Mouse (Mus musculus): ENCODE data around the gene D830030K20Rik. TPM values are rescaled to one million over a fixed set of nuclear protein-coding genes. Genes with fewer than 3 reads are reported as not detected.
A peak's percentile ranks its signal among the peaks of the same experiment; 100 is the strongest.
"Not testable (repeated sequence)": the region's sequence is repeated elsewhere in the genome, so short reads cannot be mapped to it uniquely, and the experiment has no call there.

D830030K20Rik gene
- total RNA-seq (2021) = 1 to 10 TPM in 1 of 2 experiments, under 1 TPM in 1; 0.33 to 1.5 TPM
- long read RNA-seq, experiment 1, partial matches to known transcripts = 0 of 1 reads
- long read RNA-seq, experiment 1, other reads (novel, unspliced or antisense) = 0 of 1 reads
- long read RNA-seq, experiment 2 = 0 reads

- not testable (repeated sequence) for DNase-seq
Measured at GRCm38 (mm10) chr14:3208272-3209152, at the start of gene D830030K20Rik. Gene D830030K20Rik (plus strand): TSS chr14:3208488.

GRCm38 (mm10) chr14:3187955-3188354 lies 20.3 kb upstream of the D830030K20Rik start, which contains the start of gene Gm5795:
Gene Gm5795 (plus strand): TSS chr14:3188255.
- not testable (repeated sequence) for DNase-seq

- DNase-seq = not testable (repeated sequence)
Measured at GRCm38 (mm10) chr14:3209367-3209766, 1.1 kb downstream of the D830030K20Rik start.

- peak; percentile 4 for DNase-seq
Measured at GRCm38 (mm10) chr14:3262531-3262930, 54.2 kb downstream of the D830030K20Rik start.

Other genes starting within 250 kb of the D830030K20Rik start
- not detected for gene Gm2888, start 178.5 kb upstream of the D830030K20Rik start, total RNA-seq (2021)
- gene Gm2897, start 159.2 kb upstream of the D830030K20Rik start, total RNA-seq (2021) = not detected
- not detected for gene Gm10340, start 74.5 kb upstream of the D830030K20Rik start, total RNA-seq (2021)
- gene Gm5795, start 20.2 kb upstream of the D830030K20Rik start, total RNA-seq (2021) = not detected
- not detected for gene Gm2956, start 124.1 kb downstream of the D830030K20Rik start, total RNA-seq (2021)
- gene Gm10413, start 186.6 kb downstream of the D830030K20Rik start, total RNA-seq (2021) = not detected
- gene Gm10409, start 204.1 kb downstream of the D830030K20Rik start, total RNA-seq (2021) = under 1 TPM in 1 of 2 experiments, not detected in 1; 0.24 TPM
- gene Gm3005, start 219.6 kb downstream of the D830030K20Rik start, total RNA-seq (2021) = not detected
- gene Gm10408, start 240.9 kb downstream of the D830030K20Rik start, total RNA-seq (2021) = not detected

All from gastrocnemius, postnatal 25 days (tissue).